Mouse (Mus musculus) adrenal gland, adult (tissue): Measurements from ENCODE around the gene Nek8.
A peak's percentile ranks its signal among the peaks of the same experiment; 100 is the strongest.

ENCODE experiments used
- DNase-seq, 2 experiments: peaks; one replicate each; pipeline ENCODE4 v3.0.0; 2022 to 2023; ENCODE audit warnings: low spot score in 1 of 2; ENCODE audit not compliant: inconsistent age in 2 of 2

Gene Nek8

GRCm38 (mm10) chr11:78167257-78167959 lies 9.1 kb downstream of the Nek8 start:
- DNase-seq = no peak

- no peak for DNase-seq
Measured at GRCm38 (mm10) chr11:78166640-78167039, 9.8 kb downstream of the Nek8 start.

DNA sequence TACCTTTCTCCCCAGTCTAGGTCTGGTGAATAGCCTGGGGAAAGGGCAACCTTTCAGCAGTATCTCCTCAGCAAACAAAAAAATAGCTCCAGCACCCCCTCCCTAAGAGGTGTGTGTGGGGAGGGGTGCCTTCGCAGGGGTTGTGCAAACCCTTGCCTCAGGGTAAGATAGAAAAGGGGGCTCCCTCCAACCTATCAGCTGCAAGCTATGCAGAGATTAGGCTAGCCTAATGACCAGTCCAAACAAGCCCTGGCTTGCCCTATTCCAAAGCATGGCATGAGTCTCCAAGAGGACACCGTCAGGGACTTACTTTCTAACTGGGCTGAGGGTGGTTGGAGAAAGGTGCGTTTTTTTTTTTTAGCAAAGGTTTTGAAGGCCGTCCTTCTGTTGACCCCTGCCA lies 10.3 kb downstream of the Nek8 start:
- DNase-seq = no peak

GRCm38 (mm10) chr11:78165761-78166109 lies 10.7 kb downstream of the Nek8 start:
- DNase-seq = no peak

DNA sequence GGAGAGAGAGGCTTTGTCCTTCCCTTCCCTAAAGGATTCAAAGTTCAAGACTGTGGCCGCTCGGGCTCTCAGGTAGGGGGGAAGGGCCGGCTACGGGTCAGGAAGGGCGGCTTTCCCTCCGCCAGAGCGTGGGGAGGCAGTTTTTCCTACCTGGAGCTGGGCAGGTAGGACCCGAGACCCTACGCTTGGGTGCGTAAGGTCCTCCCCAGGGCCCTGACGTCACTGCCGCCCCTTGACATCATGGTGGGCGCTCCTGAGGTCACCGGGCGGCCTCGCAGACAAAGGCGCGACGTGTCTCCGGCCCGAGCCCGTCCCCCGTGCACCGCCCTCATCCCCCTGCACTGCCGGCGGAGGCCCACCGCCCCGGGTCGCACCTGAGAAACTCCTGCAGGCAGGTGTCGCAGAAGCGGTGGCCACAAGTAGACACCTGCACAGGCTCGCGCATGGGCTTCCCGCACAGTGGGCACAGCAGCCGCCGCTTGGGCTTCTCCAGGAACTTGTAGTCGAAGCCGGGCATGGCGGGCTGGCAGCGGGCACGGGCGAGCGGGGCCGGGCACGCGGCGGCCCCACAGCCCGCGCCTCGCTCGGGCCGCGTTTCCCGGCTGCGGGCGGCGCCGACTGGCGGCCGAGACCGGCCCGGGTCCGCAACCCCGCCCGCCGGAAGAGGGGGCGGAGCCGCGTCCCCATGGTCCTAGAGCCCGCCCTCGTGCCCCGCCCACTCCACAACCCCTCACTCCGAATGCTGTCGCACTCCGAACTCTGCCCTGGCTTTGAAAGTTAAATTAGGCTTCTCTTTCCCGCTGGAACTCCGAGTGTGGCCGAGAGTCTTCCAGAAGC lies 11.3 kb downstream of the Nek8 start, which contains the start of gene Traf4:
Traf4 (minus strand) TSS at position 666 of the 837 bp plus-strand sequence.
- DNase-seq = peak; percentile 88 to 96

DNA sequence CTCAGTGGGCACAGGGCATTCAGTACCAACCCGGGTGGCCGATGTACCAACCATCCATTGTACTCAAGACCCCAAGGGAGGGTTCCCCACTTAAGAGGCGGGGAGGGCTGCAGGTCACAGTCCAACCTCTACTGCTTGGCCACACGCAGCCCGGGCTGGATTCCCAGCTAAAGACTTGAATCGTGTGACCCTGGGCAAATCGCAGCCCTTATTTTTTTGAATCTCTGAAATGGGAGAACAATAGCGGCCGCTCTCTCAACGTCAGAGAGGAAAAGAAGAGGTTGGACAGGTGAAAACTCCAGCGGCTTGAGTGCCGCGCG lies 11.9 kb downstream of the Nek8 start:
- DNase-seq = peak in 1 of 2 experiments; percentile 81

- peak; percentile 74 to 90 for DNase-seq
Measured at GRCm38 (mm10) chr11:78163681-78164603, 12.5 kb downstream of the Nek8 start.

- DNase-seq = peak in 1 of 2 experiments; percentile 26
Measured at GRCm38 (mm10) chr11:78163045-78163444, 13.4 kb downstream of the Nek8 start.

GRCm38 (mm10) chr11:78162504-78162903 lies 14.0 kb downstream of the Nek8 start:
- DNase-seq = peak; percentile 75 to 91

GRCm38 (mm10) chr11:78161968-78162367 lies 14.5 kb downstream of the Nek8 start:
- peak; percentile 25 to 45 for DNase-seq

DNA sequence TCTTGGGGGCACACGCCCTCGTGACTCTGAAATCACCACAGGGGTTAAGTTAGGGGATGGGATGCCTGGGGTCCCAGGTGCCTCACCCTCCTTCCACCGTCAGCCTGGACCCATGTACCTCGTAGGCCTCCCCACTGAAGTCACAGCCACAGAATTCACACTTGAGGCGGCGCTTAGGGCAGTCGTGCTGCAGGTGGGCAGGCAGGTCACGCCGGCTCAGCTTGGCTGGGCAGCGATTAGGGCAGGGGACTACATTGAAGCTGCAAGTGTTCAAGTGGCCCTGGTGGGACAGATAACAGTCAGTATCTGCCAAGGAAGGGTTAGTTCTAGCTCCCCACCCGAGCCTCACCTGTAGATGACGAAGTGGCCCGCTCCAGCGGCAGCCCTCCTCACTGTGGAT lies 15.3 kb downstream of the Nek8 start:
- DNase-seq = peak; percentile 21 to 43

DNA sequence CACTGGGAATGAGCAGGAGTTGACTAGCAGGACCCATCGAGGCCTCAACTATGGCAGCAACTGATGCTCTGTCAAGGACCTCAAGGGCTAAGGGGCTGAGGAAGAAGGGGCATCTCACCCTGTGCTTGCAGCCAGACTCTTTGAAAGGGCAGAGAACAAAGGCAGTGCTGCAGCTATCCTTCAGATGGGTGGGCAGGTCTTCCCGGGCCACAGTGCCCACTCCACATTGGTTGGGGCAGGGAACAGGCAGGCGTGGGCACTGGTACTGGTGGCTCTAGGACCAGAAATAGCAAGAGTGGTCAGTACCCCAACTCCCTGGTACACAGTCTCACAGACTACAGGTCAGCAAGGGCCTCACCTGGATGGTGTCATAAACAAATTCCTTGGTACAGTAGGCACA lies 15.8 kb downstream of the Nek8 start:
- DNase-seq = peak in 1 of 2 experiments; percentile 15

GRCm38 (mm10) chr11:78160171-78160570 lies 16.3 kb downstream of the Nek8 start:
- peak; percentile 12 to 56 for DNase-seq

GRCm38 (mm10) chr11:78159557-78159956 lies 16.9 kb downstream of the Nek8 start:
- peak in 1 of 2 experiments; percentile 26 for DNase-seq

DNA sequence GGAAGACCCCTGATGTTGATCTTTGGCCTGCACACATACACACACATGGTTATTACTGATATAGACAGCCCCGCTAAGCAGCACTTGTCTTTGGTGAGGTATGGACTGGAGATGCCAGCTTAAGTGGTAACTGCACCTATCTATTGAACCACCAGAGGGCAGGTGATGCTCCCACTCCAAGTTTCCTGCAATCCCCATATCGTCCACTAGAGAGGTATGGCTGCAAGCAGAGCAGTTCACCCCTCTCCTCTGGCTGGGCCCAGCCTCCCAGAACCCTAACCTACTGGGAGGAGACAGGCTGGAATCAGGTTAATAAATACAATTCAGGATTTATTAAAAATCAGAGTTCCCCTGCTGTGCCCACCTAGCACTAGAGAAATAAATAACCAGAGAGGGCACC lies 17.4 kb downstream of the Nek8 start:
- peak; percentile 81 to 95 for DNase-seq

- DNase-seq = no peak
Measured at GRCm38 (mm10) chr11:78156156-78156699, 20.2 kb downstream of the Nek8 start.

GRCm38 (mm10) chr11:78155674-78156073 lies 20.8 kb downstream of the Nek8 start:
- DNase-seq = no peak

GRCm38 (mm10) chr11:78153778-78154177 lies 22.7 kb downstream of the Nek8 start:
- DNase-seq = peak; percentile 24 to 61

- DNase-seq = peak; percentile 83 to 92
Measured at GRCm38 (mm10) chr11:78152299-78153231, 23.9 kb downstream of the Nek8 start.

- DNase-seq = peak; percentile 47 to 67
Measured at GRCm38 (mm10) chr11:78151161-78151560, 25.3 kb downstream of the Nek8 start.
